Mouse (Mus musculus) central nervous system, embryonic 14 days (tissue): Measurements from ENCODE around the gene Osgin1. TPM values are rescaled to one million over a fixed set of nuclear protein-coding genes. Genes with fewer than 3 reads are reported as not detected.

Source experiments
- polyA plus RNA-seq: library from polyadenylated mRNA; depleted of rRNA; stranded (reverse); fragments of >200 nt; gene quantifications from 2 replicates; pipeline ENCODE4 v1.2.3, GENCODE M21; 2012; rRNA removed

Osgin1 gene
- 0.29 and 0.84 TPM in 2 replicates for polyA plus RNA-seq

GRCm38 (mm10) chr8:119433582-119434174 is at the start of gene Osgin1:
Gene Osgin1 (plus strand): TSS chr8:119434124.

GRCm38 (mm10) chr8:119394524-119395026 is 39.3 kb upstream of the Osgin1 start, which contains the start of gene Mlycd:
Gene Mlycd (plus strand): TSS chr8:119394878.

GRCm38 (mm10) chr8:119446211-119446989 is 12.5 kb downstream of the Osgin1 start, which contains the start of gene Necab2:
Gene Necab2 (plus strand): TSS chr8:119446719.

Other genes starting within 250 kb of the Osgin1 start
- 368 and 374 TPM in 2 replicates for gene Hsbp1, start 89.6 kb upstream of the Osgin1 start, polyA plus RNA-seq
- gene Mlycd, start 39.2 kb upstream of the Osgin1 start, polyA plus RNA-seq, result 13.5 and 14.8 TPM in 2 replicates
- gene Necab2, start 12.6 kb downstream of the Osgin1 start, polyA plus RNA-seq, result 34.0 and 35.3 TPM in 2 replicates
- gene Slc38a8, start 67.6 kb downstream of the Osgin1 start, polyA plus RNA-seq, result 0.11 and 0.25 TPM in 2 replicates
- 91.2 and 97.3 TPM in 2 replicates for gene Mbtps1, start 124.6 kb downstream of the Osgin1 start, polyA plus RNA-seq
- 69.1 and 77.0 TPM in 2 replicates for gene Hsdl1, start 141.1 kb downstream of the Osgin1 start, polyA plus RNA-seq
- gene Dnaaf1, start 141.1 kb downstream of the Osgin1 start, polyA plus RNA-seq, result 0.21 and 0.39 TPM in 2 replicates
- gene Taf1c, start 171.1 kb downstream of the Osgin1 start, polyA plus RNA-seq, result 23.0 and 25.1 TPM in 2 replicates
- gene Adad2, start 178.6 kb downstream of the Osgin1 start, polyA plus RNA-seq, result 0.17 and 0.31 TPM in 2 replicates
- gene Kcng4, start 201.6 kb downstream of the Osgin1 start, polyA plus RNA-seq, result 0.07 and 0.09 TPM in 2 replicates
- 2.6 and 2.9 TPM in 2 replicates for gene Wfdc1, start 232.2 kb downstream of the Osgin1 start, polyA plus RNA-seq